Mouse (Mus musculus): ENCODE measurements at regions not wholly inside any gene's neighbourhood (a gene's known extent, or its start where the extent isn't known, plus 50 kb on each side); places are given as distances from the start of the nearest gene placed in this dataset.

GRCm38 (mm10) chr2:168831740-168832139 is 64.0 kb upstream of the Sall4 start:
- WGBS (ENCODE audit: insufficient replicate concordance): 41% methylated on average over 14 of the region's 14 CpGs
- Histone ChIP-seq H3K4me2 (no peak overlapping the region), H3K27ac (ENCODE audit: low read depth, low read length) (no peak overlapping the region)

DNA sequence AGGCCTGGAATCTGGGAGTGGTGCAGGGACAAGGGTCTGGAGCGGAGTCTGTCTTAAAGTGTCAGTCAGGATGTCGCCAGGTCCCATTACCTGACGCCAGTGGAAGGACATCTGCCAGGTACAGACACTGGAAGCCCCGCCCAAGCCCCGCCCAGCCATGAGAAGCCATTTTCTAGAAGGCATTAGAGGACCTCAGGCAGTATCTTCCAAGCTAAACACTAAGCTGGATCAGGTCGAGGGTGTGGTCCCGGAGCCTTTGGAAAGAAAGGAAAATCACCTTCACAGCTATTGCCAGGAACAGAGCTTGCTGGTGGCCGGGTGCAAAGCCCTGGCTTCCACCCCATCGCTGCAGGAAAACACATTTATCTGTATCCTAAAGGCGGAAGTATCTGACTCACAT is 52.9 kb upstream of the Sall4 start:
- ATAC-seq (replicated peaks; ENCODE audit: insufficient number of reproducible peaks, low FRiP score, low TSS enrichment): no peak
- WGBS (ENCODE audit: insufficient replicate concordance): 46% methylated on average over 10 of the region's 10 CpGs
- 0 out of 2 replicates have a peak, but pooled peaks cover 3% of the 10 kb centered on the region for H3K27me3 ChIP-seq (ENCODE audit: control insufficient read depth, insufficient read depth, low read length)
- no peak overlapping the region for H3K4me2 ChIP-seq
- no peak overlapping the region for H3K9ac ChIP-seq (ENCODE audit: low read depth, low read length)
- no peaks in the 10 kb centered on the region for H3K9me3 ChIP-seq (replicated peaks; ENCODE audit: control insufficient read depth, low read length)
- no peak overlapping the region for H3K27ac ChIP-seq (ENCODE audit: low read depth, low read length)
- H3K36me3 ChIP-seq (ENCODE audit: control insufficient read depth, insufficient read depth, low read length): no peaks in the 10 kb centered on the region
- no peaks in the 10 kb centered on the region for H3K4me1 ChIP-seq (ENCODE audit: control insufficient read depth, insufficient read depth, low read length)
- H3K4me3 ChIP-seq (ENCODE audit: low read depth, low read length): no peak overlapping the region

More at GRCm38 (mm10) chr2:168831740-168832139, 64.0 kb upstream of the Sall4 start:
- no peaks in the 10 kb centered on the region for H3K4me1 ChIP-seq (ENCODE audit: control insufficient read depth, insufficient read depth, low read length)
- ATAC-seq (replicated peaks; ENCODE audit: insufficient number of reproducible peaks, low FRiP score, low TSS enrichment): no peak
- no peak overlapping the region for H3K4me3 ChIP-seq (ENCODE audit: low read depth, low read length)
- no peaks in the 10 kb centered on the region for H3K9me3 ChIP-seq (replicated peaks; ENCODE audit: control insufficient read depth, low read length)
- no peak overlapping the region for H3K9ac ChIP-seq (ENCODE audit: low read depth, low read length)
- no peaks in the 10 kb centered on the region for H3K27me3 ChIP-seq (ENCODE audit: control insufficient read depth, insufficient read depth, low read length)
- no peaks in the 10 kb centered on the region for H3K36me3 ChIP-seq (ENCODE audit: control insufficient read depth, insufficient read depth, low read length)

All from heart, embryonic 11.5 days (tissue).